In the genomic region with DNA sequence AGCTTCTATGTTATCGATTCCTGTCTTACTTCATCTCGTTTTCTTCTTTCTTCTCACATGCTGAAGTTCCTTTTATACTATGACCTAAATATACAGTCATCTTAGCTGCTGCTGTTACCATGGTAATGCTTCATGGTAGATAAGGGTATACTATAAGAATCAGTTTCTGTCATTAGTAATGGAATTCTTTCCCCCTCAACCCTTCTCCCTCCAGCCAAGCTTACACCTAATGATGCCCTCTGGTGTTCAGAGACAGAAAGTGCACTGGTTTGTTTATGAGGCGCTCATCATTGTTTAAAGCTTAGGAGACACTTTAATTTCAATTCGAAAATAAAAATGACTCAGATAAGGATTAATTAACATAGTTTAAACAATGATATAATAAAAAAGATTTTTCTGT, we compare ENCODE assay signal across 10 mouse cellular contexts. TPM values are rescaled to one million over a fixed set of nuclear protein-coding genes. Genes with fewer than 3 reads are reported as not detected.
DNase-seq lines count a peak whose midpoint lies in the region; ATAC-seq lines count a peak whose summit lies in the region.
"Had no signal": no experiment of that assay in that cellular context is flagged by ENCODE, and none has a peak within 500 bp of the region (broad histone marks: within the 10 kb centered on the region; RNA-seq: fewer than 3 reads in every experiment).

No protein-coding gene starts in this region.

- peaks cover 27% of the 10 kb centered on the region for H3K4me1 ChIP-seq in heart, embryonic 16.5 days (ENCODE audit: control insufficient read depth, insufficient read depth, low read length)
- peaks cover 6% of the 10 kb centered on the region for H3K4me1 ChIP-seq in midbrain, embryonic 12.5 days
- H3K4me1 ChIP-seq in midbrain, embryonic 11.5 days (ENCODE audit: control insufficient read depth, insufficient read depth, low read length) = peaks cover 7% of the 10 kb centered on the region
- H3K4me1 ChIP-seq in kidney, embryonic 14.5 days (ENCODE audit: control insufficient read depth, insufficient read depth, low read length) = 0 out of 2 replicates have a peak, but pooled peaks cover 5% of the 10 kb centered on the region

- H3K27ac ChIP-seq in heart, embryonic 16.5 days (ENCODE audit: low read length) = peak overlapping the region; percentile 57; the same call in 1 of the 2 replicates
- no peak overlapping the region for H3K27ac ChIP-seq in midbrain, embryonic 12.5 days (replicated peaks)
- no peak overlapping the region for H3K27ac ChIP-seq in midbrain, embryonic 11.5 days (ENCODE audit: low read depth, low read length)
- H3K27ac ChIP-seq in kidney, embryonic 14.5 days (ENCODE audit: low read depth, low read length) = no peak overlapping the region
- H3K27ac ChIP-seq: heart, embryonic 10.5 days; limb, embryonic 13.5 days had no signal

- H3K9ac ChIP-seq in heart, embryonic 16.5 days (ENCODE audit: low read length) = no peak overlapping the region
- H3K9ac ChIP-seq in midbrain, embryonic 12.5 days (replicated peaks) = no peak overlapping the region
- H3K9ac ChIP-seq in midbrain, embryonic 11.5 days (ENCODE audit: low read length) = no peak overlapping the region
- no peak overlapping the region for H3K9ac ChIP-seq in kidney, embryonic 14.5 days (ENCODE audit: low read depth, low read length)
- H3K9ac ChIP-seq: limb, embryonic 13.5 days had no signal

- DNase-seq in heart, adult 18-20 months = no peak
- DNase-seq in midbrain, embryonic 11.5 days (ENCODE audit: low spot score, missing footprints) = no peak
- DNase-seq in brain, adult 2 months (ENCODE audit: low read depth, low spot score) = peak; percentile 59
- peak; percentile 53 for DNase-seq in retina, postnatal 1 day

- no peak overlapping the region for H3K4me3 ChIP-seq in heart, embryonic 16.5 days (ENCODE audit: low read length)
- no peak overlapping the region for H3K4me3 ChIP-seq in midbrain, embryonic 12.5 days
- no peak overlapping the region for H3K4me3 ChIP-seq in midbrain, embryonic 11.5 days (ENCODE audit: low read depth, low read length)
- no peak overlapping the region for H3K4me3 ChIP-seq in kidney, embryonic 14.5 days (ENCODE audit: low read length)
- H3K4me3 ChIP-seq: heart, embryonic 10.5 days; limb, embryonic 13.5 days had no signal

- 58% methylated on average over 4 of the region's 4 CpGs for WGBS in heart, embryonic 16.5 days
- 64% methylated on average over 4 of the region's 4 CpGs for WGBS in midbrain, embryonic 12.5 days
- WGBS in midbrain, embryonic 11.5 days = 63% methylated on average over 4 of the region's 4 CpGs
- WGBS in kidney, embryonic 14.5 days = 67% methylated on average over 4 of the region's 4 CpGs

- H3K4me2 ChIP-seq in heart, embryonic 16.5 days (ENCODE audit: low read depth, low read length) = no peak overlapping the region
- H3K4me2 ChIP-seq in midbrain, embryonic 12.5 days (replicated peaks) = no peak overlapping the region
- no peak overlapping the region for H3K4me2 ChIP-seq in midbrain, embryonic 11.5 days
- H3K4me2 ChIP-seq in kidney, embryonic 14.5 days (replicated peaks; ENCODE audit: low read depth, low read length) = no peak overlapping the region
- H3K4me2 ChIP-seq: limb, embryonic 13.5 days had no signal

- no peak for ATAC-seq in heart, embryonic 16.5 days (replicated peaks; ENCODE audit: extremely low read depth, insufficient read depth, low FRiP score)
- 0 out of 2 replicates have a peak, but pooled peaks have one; percentile 44 for ATAC-seq in midbrain, embryonic 12.5 days (ENCODE audit: low FRiP score, low read depth)
- no peak for ATAC-seq in midbrain, embryonic 11.5 days (ENCODE audit: low FRiP score)
- ATAC-seq in erythroblast, adult 5-6 weeks (replicated peaks; ENCODE audit: low FRiP score, poor library complexity, severe bottlenecking) = no peak
- ATAC-seq in kidney, embryonic 14.5 days (ENCODE audit: low FRiP score, low TSS enrichment) = no peak

- no peaks in the 10 kb centered on the region for H3K9me3 ChIP-seq in heart, embryonic 16.5 days (replicated peaks; ENCODE audit: control insufficient read depth, low read length)
- no peaks in the 10 kb centered on the region for H3K9me3 ChIP-seq in midbrain, embryonic 12.5 days
- no peaks in the 10 kb centered on the region for H3K9me3 ChIP-seq in midbrain, embryonic 11.5 days (ENCODE audit: control insufficient read depth, low read length)
- no peaks in the 10 kb centered on the region for H3K9me3 ChIP-seq in kidney, embryonic 14.5 days (ENCODE audit: control insufficient read depth, low read length)
- H3K9me3 ChIP-seq: heart, embryonic 10.5 days; limb, embryonic 13.5 days had no signal

- 0 out of 2 replicates have a peak, but pooled peaks cover 4% of the 10 kb centered on the region for H3K27me3 ChIP-seq in heart, embryonic 16.5 days (ENCODE audit: control insufficient read depth, insufficient read depth, low read length)
- H3K27me3 ChIP-seq in midbrain, embryonic 12.5 days = peaks cover 27% of the 10 kb centered on the region
- peaks cover 17% of the 10 kb centered on the region for H3K27me3 ChIP-seq in midbrain, embryonic 11.5 days (ENCODE audit: control insufficient read depth, insufficient read depth, low read length)
- peaks cover 22% of the 10 kb centered on the region for H3K27me3 ChIP-seq in kidney, embryonic 14.5 days (ENCODE audit: control insufficient read depth, insufficient read depth, low read length)

- no peaks in the 10 kb centered on the region for H3K36me3 ChIP-seq in heart, embryonic 16.5 days (ENCODE audit: control insufficient read depth, insufficient read depth)
- no peaks in the 10 kb centered on the region for H3K36me3 ChIP-seq in midbrain, embryonic 12.5 days
- H3K36me3 ChIP-seq in midbrain, embryonic 11.5 days (ENCODE audit: control insufficient read depth, insufficient read depth, low read length) = no peaks in the 10 kb centered on the region
- no peaks in the 10 kb centered on the region for H3K36me3 ChIP-seq in kidney, embryonic 14.5 days (ENCODE audit: control insufficient read depth, insufficient read depth, low read length)
- H3K36me3 ChIP-seq: heart, embryonic 10.5 days; limb, embryonic 13.5 days had no signal

RNA-seq across cellular contexts. Expression of a gene that starts 5.8 kb away (rescaled TPM):
- polyA plus RNA-seq in heart, embryonic 16.5 days (2015; fragmentation: Nextera tagmentation; extraction: Ambion mirVana) = 17.9 and 19.0 TPM in 2 replicates
- total RNA-seq in heart, adult 18-20 months (2021) = 10 to 100 TPM; 74.5 to 81.9 TPM
- 0.54 and 0.79 TPM in 2 replicates for polyA plus RNA-seq in midbrain, embryonic 12.5 days (2016; fragmentation: Nextera tagmentation; extraction: Ambion mirVana)
- polyA plus RNA-seq in midbrain, embryonic 11.5 days (2014; fragmentation: Nextera tagmentation; extraction: Ambion mirVana) = 0.20 and 0.73 TPM in 2 replicates
- not detected in 2 replicates for total RNA-seq in erythroblast, adult 5-6 weeks (2015; ENCODE audit: low replicate concordance)
- not detected in 2 replicates for total RNA-seq in erythroblast, adult 5-6 weeks (2017; ENCODE audit: low replicate concordance)
- polyA plus RNA-seq in kidney, embryonic 14.5 days (2014; fragmentation: Nextera tagmentation; extraction: Ambion mirVana) = not detected in 2 replicates

Comparison
In these comparisons a context has a peak if more than half of its experiments do, and no peak if none do; other contexts are left out.
1. DNase-seq: peak in brain, adult 2 months (single experiment) and retina, postnatal 1 day (single experiment); none in heart, adult 18-20 months (0 of 2) and midbrain, embryonic 11.5 days (single experiment).
2. RNA of a gene that starts 5.8 kb away (polyA plus RNA-seq): 17.9 to 19.0 TPM in heart, embryonic 16.5 days; 0.54 to 0.79 TPM in midbrain, embryonic 12.5 days, 0.20 to 0.73 TPM in midbrain, embryonic 11.5 days and not detected in kidney, embryonic 14.5 days; every median in the first group is over 10 times any median in the second.